Mouse (Mus musculus) hindbrain, embryonic 16.5 days (tissue): ENCODE results near the gene Glt8d1. TPM values are rescaled to one million over a fixed set of nuclear protein-coding genes. Genes with fewer than 3 reads are reported as not detected.
A peak's percentile ranks its signal among the peaks of the same experiment; 100 is the strongest.

ENCODE experiments used
- ATAC-seq: fragments of 200-750 bp; cut with Nextera tagmentation; 2 replicates; pipeline ENCODE4 v1.8.0; 2017; ENCODE audit warnings: moderate TSS enrichment, moderate library complexity
- H3K27ac ChIP-seq: fragments of 300-500 bp; sonication (generic); 2 replicates; pipeline ENCODE4 v1.5.1; 2014; ENCODE audit warnings: low read depth, mild to moderate bottlenecking, control low read depth, low read length, moderate library complexity
- H3K27me3 ChIP-seq: fragments of 300-500 bp; sonication (generic); replicated peaks from 2 replicates; pipeline ENCODE4 v1.6.1; 2014; ENCODE audit warnings: low read length; ENCODE audit not compliant: control insufficient read depth, insufficient read depth
- H3K36me3 ChIP-seq: fragments of 300-500 bp; sonication (generic); 2 replicates; pipeline ENCODE4 v1.6.1; 2014; ENCODE audit warnings: mild to moderate bottlenecking, low read length, moderate library complexity, mixed read lengths; ENCODE audit not compliant: control insufficient read depth, insufficient read depth
- H3K4me1 ChIP-seq: fragments of 300-500 bp; sonication (generic); 2 replicates; pipeline ENCODE4 v1.6.1; 2014; ENCODE audit warnings: low read depth, low read length; ENCODE audit not compliant: control insufficient read depth, insufficient read depth
- H3K4me2 ChIP-seq: fragments of 300-500 bp; sonication (generic); 2 replicates; pipeline ENCODE4 v1.6.1; 2014; ENCODE audit warnings: mild to moderate bottlenecking, low read length, control low read depth, moderate library complexity
- H3K4me3 ChIP-seq: fragments of 300-500 bp; sonication (generic); 2 replicates; pipeline ENCODE4 v1.5.1; 2014; ENCODE audit warnings: mild to moderate bottlenecking, low read length, control low read depth, moderate library complexity
- H3K9ac ChIP-seq: fragments of 300-500 bp; sonication (generic); 2 replicates; pipeline ENCODE4 v1.6.1; 2014; ENCODE audit warnings: low read depth, mild to moderate bottlenecking, control low read depth, low read length, moderate library complexity
- H3K9me3 ChIP-seq: fragments of 300-500 bp; sonication (generic); 2 replicates; pipeline ENCODE4 v1.6.1; 2014; ENCODE audit warnings: mild to moderate bottlenecking, low read length, moderate library complexity; ENCODE audit not compliant: control insufficient read depth
- WGBS: fragments of 180-500 bp; shearing (Covaris S2); extraction: QIAGEN DNeasy Blood & Tissue Kit; methylation state at CpG from one replicate; pipeline ENCODE4 v1.1.7; 2014; 5-methylcytosine and 5-hydroxymethylcytosine counted together
- polyA plus RNA-seq: library from polyadenylated mRNA; unstranded; fragments of >200 nt; fragmentation: Nextera tagmentation; extraction: Ambion mirVana; gene quantifications from 2 replicates; pipeline ENCODE4 v1.2.1, GENCODE M21; 2015

Gene Glt8d1
- polyA plus RNA-seq = 55.7 and 59.5 TPM in 2 replicates

- Histone ChIP-seq H3K4me1 (peaks cover 15% of the 10 kb centered on the region), H3K27me3 (no peaks in the 10 kb centered on the region), H3K9me3 (no peaks in the 10 kb centered on the region), H3K4me2 (peak within 1 kb of the TSS; percentile 82), H3K36me3 (no peaks in the 10 kb centered on the region), H3K27ac (peak within 1 kb of the TSS; percentile 96), H3K4me3 (peak within 1 kb of the TSS; percentile 96), H3K9ac (peak within 1 kb of the TSS; percentile 99)
- ATAC-seq = peak; percentile 97
- under 1% methylated on average over 72 of the region's 84 CpGs for WGBS
These were observed at the start of gene Glt8d1, which contains the start of gene Spcs1 for GRCm38 (mm10) chr14:31001307-31002205. Glt8d1 (plus strand) TSS chr14:31001400. Spcs1 (minus strand) TSS chr14:31001672.

GRCm38 (mm10) chr14:30958517-30958916 is 42.7 kb upstream of the Glt8d1 start:
- H3K36me3 ChIP-seq = peaks cover 16% of the 10 kb centered on the region
- H3K4me3 ChIP-seq = no peak overlapping the region
- 83% methylated on average over 2 of the region's 2 CpGs for WGBS

GRCm38 (mm10) chr14:30959031-30959430 is 42.2 kb upstream of the Glt8d1 start:
- H3K4me3 ChIP-seq = no peak overlapping the region
- H3K36me3 ChIP-seq = peaks cover 13% of the 10 kb centered on the region
- ATAC-seq = no peak
- H3K27ac ChIP-seq = no peak overlapping the region
- H3K27me3 ChIP-seq = no peaks in the 10 kb centered on the region
- H3K4me1 ChIP-seq = no peaks in the 10 kb centered on the region
- 93% methylated on average over 4 of the region's 4 CpGs for WGBS
- no peak overlapping the region for H3K4me2 ChIP-seq
- no peaks in the 10 kb centered on the region for H3K9me3 ChIP-seq
- H3K9ac ChIP-seq = no peak overlapping the region

More at GRCm38 (mm10) chr14:30958517-30958916, 42.7 kb upstream of the Glt8d1 start:
- Histone ChIP-seq H3K9me3 (no peaks in the 10 kb centered on the region), H3K9ac (no peak overlapping the region), H3K27me3 (no peaks in the 10 kb centered on the region), H3K4me1 (no peaks in the 10 kb centered on the region), H3K4me2 (no peak overlapping the region), H3K27ac (no peak overlapping the region)
- ATAC-seq = no peak

- H3K36me3 ChIP-seq = peaks cover 13% of the 10 kb centered on the region; the same call in 1 of the 2 replicates
- H3K4me1 ChIP-seq = no peaks in the 10 kb centered on the region
- no peaks in the 10 kb centered on the region for H3K27me3 ChIP-seq
- ATAC-seq = no peak
- no peak overlapping the region for H3K4me2 ChIP-seq
- H3K27ac ChIP-seq = no peak overlapping the region
- no peak overlapping the region for H3K4me3 ChIP-seq
- H3K9me3 ChIP-seq = no peaks in the 10 kb centered on the region
- H3K9ac ChIP-seq = no peak overlapping the region
- 91% methylated on average over 1 of the region's 1 CpGs for WGBS
These were observed 40.8 kb upstream of the Glt8d1 start for GRCm38 (mm10) chr14:30960366-30960765.

- Histone ChIP-seq H3K27ac (0 out of 2 replicates have a peak overlapping the region, but pooled peaks have one; percentile 23), H3K36me3 (peaks cover 13% of the 10 kb centered on the region), H3K4me1 (no peaks in the 10 kb centered on the region), H3K9ac (no peak overlapping the region), H3K4me2 (no peak overlapping the region), H3K4me3 (no peak overlapping the region), H3K27me3 (no peaks in the 10 kb centered on the region), H3K9me3 (no peaks in the 10 kb centered on the region)
- 45% methylated on average over 6 of the region's 6 CpGs for WGBS
- ATAC-seq = peak; percentile 78
These were observed 27.0 kb upstream of the Glt8d1 start for GRCm38 (mm10) chr14:30974204-30974603.

GRCm38 (mm10) chr14:30976222-30976621 is 25.0 kb upstream of the Glt8d1 start:
- Histone ChIP-seq H3K27me3 (no peaks in the 10 kb centered on the region), H3K27ac (no peak overlapping the region), H3K9ac (no peak overlapping the region), H3K36me3 (peaks cover 13% of the 10 kb centered on the region), H3K4me2 (no peak overlapping the region), H3K9me3 (no peaks in the 10 kb centered on the region), H3K4me1 (no peaks in the 10 kb centered on the region), H3K4me3 (no peak overlapping the region)
- ATAC-seq = no peak
- WGBS = 90% methylated on average over 3 of the region's 3 CpGs

- Histone ChIP-seq H3K27me3 (no peaks in the 10 kb centered on the region), H3K9me3 (no peaks in the 10 kb centered on the region), H3K9ac (no peak overlapping the region), H3K27ac (no peak overlapping the region), H3K4me1 (peaks cover 7% of the 10 kb centered on the region), H3K4me3 (no peak overlapping the region), H3K4me2 (no peak overlapping the region), H3K36me3 (no peaks in the 10 kb centered on the region)
- ATAC-seq = no peak
These were observed 4.8 kb upstream of the Glt8d1 start for GRCm38 (mm10) chr14:30996417-30996816.

- 67% methylated on average over 10 of the region's 10 CpGs for WGBS
- H3K4me3 ChIP-seq = peak overlapping the region; percentile 96
- H3K4me2 ChIP-seq = peak overlapping the region; percentile 82
- no peak for ATAC-seq
- H3K9me3 ChIP-seq = no peaks in the 10 kb centered on the region
- H3K36me3 ChIP-seq = no peaks in the 10 kb centered on the region
- peak overlapping the region; percentile 99 for H3K9ac ChIP-seq
- H3K4me1 ChIP-seq = peaks cover 15% of the 10 kb centered on the region
- H3K27me3 ChIP-seq = no peaks in the 10 kb centered on the region
- no peak overlapping the region for H3K27ac ChIP-seq
These were observed 844 bp upstream of the Glt8d1 start for GRCm38 (mm10) chr14:31000356-31000755.

GRCm38 (mm10) chr14:31000816-31001306 is 339 bp upstream of the Glt8d1 start:
- no peaks in the 10 kb centered on the region for H3K27me3 ChIP-seq
- peak overlapping the region; percentile 99 for H3K9ac ChIP-seq
- no peaks in the 10 kb centered on the region for H3K36me3 ChIP-seq
- H3K27ac ChIP-seq = peak overlapping the region; percentile 96
- peak; percentile 24; the same call in 1 of the 2 replicates for ATAC-seq
- H3K4me1 ChIP-seq = peaks cover 15% of the 10 kb centered on the region
- H3K9me3 ChIP-seq = no peaks in the 10 kb centered on the region
- under 1% methylated on average over 21 of the region's 21 CpGs for WGBS
- H3K4me3 ChIP-seq = peak overlapping the region; percentile 96
- peak overlapping the region; percentile 82 for H3K4me2 ChIP-seq
